Mouse (Mus musculus) ES-Bruce4 (cell line): ENCODE results near the gene Zfp90. TPM values are rescaled to one million over a fixed set of nuclear protein-coding genes. Genes with fewer than 3 reads are reported as not detected.

ENCODE experiments used
- H3K27ac ChIP-seq: 2 replicates; pipeline ENCODE4 v1.5.1; 2012; ENCODE audit warnings: low read length, inconsistent platforms; ENCODE audit not compliant: insufficient read depth
- H3K27me3 ChIP-seq: 2 replicates; pipeline ENCODE4 v1.6.1; 2012; ENCODE audit warnings: mild to moderate bottlenecking, low read length, inconsistent platforms; ENCODE audit not compliant: control insufficient read depth, poor library complexity, insufficient read depth, severe bottlenecking
- H3K36me3 ChIP-seq: 2 replicates; pipeline ENCODE4 v1.6.1; 2012; ENCODE audit warnings: inconsistent platforms, mild to moderate bottlenecking, low read length, moderate library complexity; ENCODE audit not compliant: control insufficient read depth, poor library complexity, insufficient read depth, severe bottlenecking
- H3K4me1 ChIP-seq: one replicate; pipeline ENCODE4 v1.8.1; 2011; ENCODE audit warnings: low read length; ENCODE audit not compliant: control insufficient read depth, insufficient read depth
- H3K4me3 ChIP-seq: 2 replicates; pipeline ENCODE4 v1.5.1; 2011; ENCODE audit warnings: low read depth, mild to moderate bottlenecking, low read length
- H3K9ac ChIP-seq: 2 replicates; pipeline ENCODE4 v1.6.1; 2012; ENCODE audit warnings: low read depth, mild to moderate bottlenecking, inconsistent platforms; ENCODE audit not compliant: poor library complexity, severe bottlenecking
- H3K9me3 ChIP-seq: replicated peaks from 2 replicates; pipeline ENCODE4 v1.6.1; 2012; ENCODE audit warnings: mild to moderate bottlenecking, low read length, inconsistent platforms; ENCODE audit not compliant: control insufficient read depth, poor library complexity, insufficient read depth, severe bottlenecking
- CTCF ChIP-seq: IDR thresholded peaks from one replicate; pipeline ENCODE4 v1.8.1; 2011; ENCODE audit warnings: low read depth, low read length
- EP300 ChIP-seq: IDR thresholded peaks from 2 replicates; pipeline ENCODE4 v1.6.1; 2011; ENCODE audit warnings: low read depth, low read length; ENCODE audit not compliant: insufficient read depth
- POLR2A ChIP-seq: IDR thresholded peaks from one replicate; pipeline ENCODE4 v1.8.1; 2011; ENCODE audit warnings: low read length; ENCODE audit not compliant: insufficient read depth
- polyA plus RNA-seq: library from polyadenylated mRNA; stranded (reverse); fragments of >200 nt; gene quantifications from 2 replicates; pipeline ENCODE4 v1.2.4, GENCODE M21; 2011; ENCODE audit warnings: low read depth; ENCODE audit not compliant: missing spikeins, insufficient read depth, insufficient read length

Gene Zfp90
- polyA plus RNA-seq, 1 experiment: 8.0 TPM

- Histone ChIP-seq H3K4me1 (no peaks in the 10 kb centered on the region), H3K4me3 (no peak overlapping the region), H3K9me3 (peaks cover under 1% of the 10 kb centered on the region; the same call in 1 of the 2 replicates), H3K27me3 (no peaks in the 10 kb centered on the region), H3K27ac (no peak overlapping the region), H3K9ac (no peak overlapping the region), H3K36me3 (no peaks in the 10 kb centered on the region)
- TF ChIP-seq EP300 (no peak), POLR2A (no peak), CTCF (no peak)
Observed at GRCm38 (mm10) chr8:106440146-106440545, 25.0 kb downstream of the Zfp90 start.

- TF ChIP-seq EP300: peak; percentile 69; the same call in 1 of the 2 replicates
- TF ChIP-seq POLR2A: no peak
Observed at GRCm38 (mm10) chr8:106442740-106443139, 27.6 kb downstream of the Zfp90 start.

GRCm38 (mm10) chr8:106451301-106452085, 36.4 kb downstream of the Zfp90 start:
- H3K4me3 ChIP-seq: peak overlapping the region; percentile 27
- H3K9me3 ChIP-seq: no peaks in the 10 kb centered on the region
- H3K4me1 ChIP-seq: peaks cover 4% of the 10 kb centered on the region
- no peak overlapping the region for H3K9ac ChIP-seq
- H3K27me3 ChIP-seq: no peaks in the 10 kb centered on the region
- no peaks in the 10 kb centered on the region for H3K36me3 ChIP-seq
- peak overlapping the region; percentile 84 for H3K27ac ChIP-seq
- TF ChIP-seq CTCF (no peak), EP300 (peak; percentile 99), POLR2A (peak; percentile 40)

More at GRCm38 (mm10) chr8:106442740-106443139, 27.6 kb downstream of the Zfp90 start:
- Histone ChIP-seq H3K27me3 (no peaks in the 10 kb centered on the region), H3K9ac (no peak overlapping the region), H3K9me3 (peaks cover 4% of the 10 kb centered on the region; the same call in 1 of the 2 replicates), H3K4me3 (no peak overlapping the region), H3K27ac (peak overlapping the region; percentile 52), H3K36me3 (no peaks in the 10 kb centered on the region), H3K4me1 (no peaks in the 10 kb centered on the region)

GRCm38 (mm10) chr8:106452701-106453481, 37.8 kb downstream of the Zfp90 start:
- Histone ChIP-seq H3K27me3 (no peaks in the 10 kb centered on the region), H3K4me1 (peaks cover 4% of the 10 kb centered on the region), H3K9me3 (no peaks in the 10 kb centered on the region), H3K27ac (no peak overlapping the region), H3K36me3 (no peaks in the 10 kb centered on the region), H3K4me3 (no peak overlapping the region), H3K9ac (no peak overlapping the region)
- TF ChIP-seq EP300 (no peak), CTCF (no peak), POLR2A (no peak)

GRCm38 (mm10) chr8:106454036-106454435, 38.9 kb downstream of the Zfp90 start:
- peak overlapping the region; percentile 27 for H3K4me3 ChIP-seq
- TF ChIP-seq POLR2A (no peak), CTCF (no peak), EP300 (0 out of 2 replicates have a peak, but pooled peaks have one; percentile 7)
- peaks cover 4% of the 10 kb centered on the region for H3K4me1 ChIP-seq
- H3K9me3 ChIP-seq: no peaks in the 10 kb centered on the region
- H3K9ac ChIP-seq: peak overlapping the region; percentile 49
- H3K27me3 ChIP-seq: no peaks in the 10 kb centered on the region
- H3K27ac ChIP-seq: peak overlapping the region; percentile 17
- no peaks in the 10 kb centered on the region for H3K36me3 ChIP-seq
